Mouse (Mus musculus) thymus, postnatal 0 days (tissue): ENCODE results near the gene Hist1h2br. TPM values are rescaled to one million over a fixed set of nuclear protein-coding genes. Genes with fewer than 3 reads are reported as not detected.
A peak's percentile ranks its signal among the peaks of the same experiment; 100 is the strongest.
"Not testable (repeated sequence)": the region's sequence is repeated elsewhere in the genome, so short reads cannot be mapped to it uniquely, and the experiment has no call there.

Experiments
- DNase-seq: peaks from one replicate; pipeline ENCODE4 v3.0.0-alpha.2; 2015; ENCODE audit warnings: low spot score
- microRNA-seq: library from miRNA; unstranded; fragments of <30 nt; microRNA quantifications from one replicate; pipeline ENCODE4, GENCODE M21; 2016; ENCODE audit warnings: borderline number of aligned reads
- polyA plus RNA-seq: library from polyadenylated mRNA; unstranded; fragments of >200 nt; fragmentation: Nextera tagmentation; extraction: Ambion mirVana; gene quantifications from 2 replicates; pipeline ENCODE4 v1.2.1, GENCODE M21; 2015

Gene Hist1h2br
- polyA plus RNA-seq, 1 experiment from 2014 or later, result 86.2 TPM

DNA sequence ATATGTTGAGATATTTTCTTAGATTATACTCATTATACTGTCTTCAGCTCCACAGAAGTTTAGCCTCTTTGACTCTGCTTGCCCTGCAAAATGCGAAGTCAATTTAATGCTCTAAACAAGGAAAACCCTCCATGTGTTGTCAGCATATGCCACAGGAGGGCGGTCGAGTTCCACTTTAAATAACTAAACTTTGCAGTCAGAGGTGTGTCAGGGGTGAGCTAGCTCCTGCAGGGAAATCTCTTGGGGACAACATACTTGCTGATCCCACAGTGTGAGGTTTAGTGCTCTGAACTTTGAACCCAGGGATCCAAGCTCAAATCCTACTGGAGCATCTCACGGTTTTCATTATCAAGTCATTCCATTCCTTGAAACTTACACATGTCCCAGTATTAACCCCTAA is 7.0 kb downstream of the Hist1h2br start:
- DNase-seq, result not testable (repeated sequence)

DNA sequence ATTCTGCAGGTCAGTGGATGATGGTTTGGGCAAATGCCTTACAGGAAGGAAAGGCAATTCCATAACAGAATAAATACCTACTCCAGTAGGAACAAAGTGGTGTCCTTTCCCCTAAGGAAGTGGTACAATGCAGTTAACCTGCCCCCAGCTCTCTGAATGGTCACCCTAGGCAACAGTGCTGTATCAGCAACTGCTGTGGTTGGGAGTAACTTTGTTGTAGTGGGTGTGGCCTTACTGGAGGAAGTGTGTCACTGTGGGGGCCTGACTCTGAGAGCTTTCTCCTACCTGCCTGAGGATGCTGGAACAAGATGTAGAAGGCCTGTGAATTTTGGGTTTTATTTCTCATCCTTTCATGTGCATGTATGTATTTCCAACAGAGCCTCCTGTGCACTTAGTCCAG is 12.8 kb downstream of the Hist1h2br start:
- DNase-seq, result not testable (repeated sequence)

DNA sequence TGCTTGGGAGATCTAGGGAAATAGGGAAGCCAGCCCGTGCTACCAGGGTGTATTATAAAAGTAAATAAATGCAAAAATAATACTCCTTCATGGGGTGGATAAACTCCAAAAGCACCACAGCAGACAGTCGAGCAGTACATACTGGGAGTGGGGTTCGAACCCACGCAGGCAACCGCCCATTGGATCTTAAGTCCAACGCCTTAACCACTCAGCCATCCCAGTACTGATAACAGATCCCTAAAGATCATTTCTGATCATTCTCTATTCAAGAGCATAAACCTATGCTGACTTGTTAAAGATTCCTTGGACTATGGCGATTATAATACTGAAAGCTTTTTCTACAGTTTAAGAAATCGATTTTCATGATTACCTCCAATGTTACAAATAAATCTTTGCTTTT is 14.3 kb downstream of the Hist1h2br start:
- DNase-seq, result no peak

DNA sequence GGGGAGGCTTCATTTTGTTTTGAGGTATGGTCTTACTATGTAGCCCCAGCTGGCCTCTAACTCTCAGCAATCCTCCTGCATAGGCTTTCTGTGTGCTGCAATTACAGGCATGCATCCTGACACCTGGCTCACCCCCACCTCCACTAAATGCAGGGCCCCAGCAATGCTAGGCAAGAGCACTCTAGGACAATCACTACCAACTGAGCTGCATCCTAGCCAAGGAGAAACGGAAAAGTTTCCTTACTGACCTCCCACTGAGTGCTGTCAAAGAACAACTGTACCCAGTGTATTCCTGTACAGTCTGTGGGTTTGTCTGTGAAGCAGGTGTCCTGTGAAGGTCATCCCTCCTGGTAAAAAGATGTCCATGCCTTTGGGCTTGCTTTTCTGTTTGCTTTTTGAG is 17.2 kb downstream of the Hist1h2br start:
- DNase-seq, result not testable (repeated sequence)

- DNase-seq, result peak; percentile 15
Observed at GRCm38 (mm10) chr13:21852215-21852945, 18.8 kb downstream of the Hist1h2br start.

- DNase-seq, result peak; percentile 54
Observed at GRCm38 (mm10) chr13:21855146-21855545, 21.6 kb downstream of the Hist1h2br start.

DNA sequence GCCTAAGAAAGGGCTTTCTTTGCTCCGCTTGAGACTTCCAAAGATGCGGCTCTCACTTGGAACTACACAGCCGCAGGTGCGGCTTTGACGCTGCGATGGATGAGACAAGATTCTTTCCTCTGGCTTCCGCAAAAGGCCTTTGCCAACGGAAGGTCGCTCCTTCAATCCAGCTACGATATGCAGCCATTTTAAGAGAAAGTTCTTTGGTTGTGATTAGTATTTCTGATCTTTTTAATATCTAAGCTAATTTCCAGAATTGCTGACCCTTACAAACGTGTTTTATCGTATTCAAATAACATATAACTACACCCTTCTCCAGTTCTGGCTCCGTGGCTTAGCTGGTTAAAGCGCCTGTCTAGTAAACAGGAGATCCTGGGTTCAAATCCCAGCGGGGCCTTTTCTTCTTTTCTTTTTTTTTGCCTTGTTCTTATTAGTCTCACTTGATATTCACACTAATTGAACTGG is 22.2 kb downstream of the Hist1h2br start:
- DNase-seq, result peak; percentile 48

GRCm38 (mm10) chr13:21861608-21862007 is 28.1 kb downstream of the Hist1h2br start:
- DNase-seq, result no peak

DNA sequence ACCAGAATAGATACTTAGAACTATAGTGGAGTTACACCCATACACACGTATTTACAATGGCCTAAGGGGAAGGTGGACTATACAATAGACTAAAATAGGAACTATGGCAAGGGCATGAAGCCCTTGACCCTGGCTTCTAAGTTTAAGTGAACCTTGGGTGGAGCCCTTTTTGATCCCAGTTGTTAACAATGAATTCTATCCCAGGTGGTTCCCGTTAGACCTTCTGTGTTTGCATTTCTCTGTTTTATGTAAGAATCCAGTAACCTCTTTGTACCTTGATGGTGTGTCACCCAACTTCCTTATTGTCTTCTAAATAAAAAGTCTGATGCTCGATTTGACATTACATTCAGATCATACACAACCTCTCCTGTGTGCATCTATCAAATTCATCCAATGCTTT is 32.0 kb downstream of the Hist1h2br start:
- not testable (repeated sequence) for DNase-seq

- no peak for DNase-seq
Observed at GRCm38 (mm10) chr13:21880735-21881134, 47.2 kb downstream of the Hist1h2br start.

DNA sequence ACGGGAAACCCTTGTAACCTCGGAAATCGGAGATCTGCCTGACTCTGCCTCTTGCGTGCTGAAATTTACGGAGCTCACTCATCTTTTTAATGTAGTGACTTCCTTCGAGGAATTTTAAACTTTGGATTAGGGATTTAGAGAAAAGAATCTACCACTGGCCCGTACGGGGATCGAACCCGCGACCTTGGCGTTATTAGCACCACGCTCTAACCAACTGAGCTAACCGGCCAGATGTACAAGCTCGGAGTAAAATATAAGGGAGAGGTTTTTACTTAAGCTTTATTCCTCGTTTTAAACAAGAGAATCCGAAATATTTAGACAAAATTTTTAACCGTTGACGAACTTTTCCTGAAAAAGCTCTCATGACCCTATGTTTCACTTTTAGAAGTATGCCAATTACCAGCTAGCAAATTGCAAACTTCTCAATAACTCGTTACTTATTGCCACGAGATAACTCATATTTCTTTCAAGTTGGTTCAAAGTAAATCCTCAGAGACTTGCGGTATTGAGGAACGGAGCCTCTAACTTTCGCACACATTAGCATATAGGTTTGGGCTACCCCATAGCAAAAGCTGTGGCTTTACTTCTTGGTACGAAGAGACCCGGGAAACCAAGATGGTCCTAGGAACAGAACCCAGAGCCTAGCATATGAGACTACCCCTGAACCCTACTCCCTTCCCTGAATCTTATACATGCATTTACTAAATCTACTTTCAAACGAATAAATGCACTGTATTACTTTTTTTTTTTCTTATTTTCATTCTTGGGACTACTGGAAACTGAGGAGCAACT is 48.5 kb downstream of the Hist1h2br start:
- peak; percentile 33 for DNase-seq

- DNase-seq, result peak; percentile 56
Observed at GRCm38 (mm10) chr13:21882760-21883405, 49.3 kb downstream of the Hist1h2br start.

- DNase-seq, result no peak
Observed at GRCm38 (mm10) chr13:21883407-21883806, 49.9 kb downstream of the Hist1h2br start.

GRCm38 (mm10) chr13:21884586-21884985 is 51.0 kb downstream of the Hist1h2br start:
- DNase-seq, result peak; percentile 64

Small RNA genes within 50 kb of the gene (microRNA-seq; reads per million reads assigned to microRNA genes)
- gene Gm19658 (not detected), gene Gm44346 (not detected), gene Gm44466 (not detected)

Other genes starting within 250 kb of the Hist1h2br start
- not detected in 2 replicates for gene Olfr1362, start 219.7 kb upstream of the Hist1h2br start, polyA plus RNA-seq
- not detected in 2 replicates for gene Olfr11, start 191.2 kb upstream of the Hist1h2br start, polyA plus RNA-seq
- not detected in 2 replicates for gene Olfr1361, start 170.4 kb upstream of the Hist1h2br start, polyA plus RNA-seq
- not detected in 2 replicates for gene Olfr1360, start 156.3 kb upstream of the Hist1h2br start, polyA plus RNA-seq
- not detected in 2 replicates for gene Olfr1359, start 135.6 kb upstream of the Hist1h2br start, polyA plus RNA-seq
- 8.9 and 16.3 TPM in 2 replicates for gene Hist1h2bl, start 117.6 kb upstream of the Hist1h2br start, polyA plus RNA-seq
- 110 and 183 TPM in 2 replicates for gene Hist1h2ai, start 117.3 kb upstream of the Hist1h2br start, polyA plus RNA-seq
- 43.7 and 67.6 TPM in 2 replicates for gene Hist1h3h, start 116.1 kb upstream of the Hist1h2br start, polyA plus RNA-seq
- 22.0 and 29.1 TPM in 2 replicates for gene Hist1h2bm, start 111.7 kb upstream of the Hist1h2br start, polyA plus RNA-seq
- gene Hist1h4j, start 98.7 kb upstream of the Hist1h2br start, polyA plus RNA-seq, result 1.0 and 1.8 TPM in 2 replicates
- gene Hist1h4k, start 83.2 kb upstream of the Hist1h2br start, polyA plus RNA-seq, result 16.8 and 24.8 TPM in 2 replicates
- 162 and 249 TPM in 2 replicates for gene Hist1h2ak, start 79.9 kb upstream of the Hist1h2br start, polyA plus RNA-seq
- 22.7 and 35.8 TPM in 2 replicates for gene Hist1h2bn, start 79.6 kb upstream of the Hist1h2br start, polyA plus RNA-seq
- gene Hist1h1b, start 53.1 kb upstream of the Hist1h2br start, polyA plus RNA-seq, result 71.7 and 80.7 TPM in 2 replicates
- gene Hist1h3i, start 50.4 kb upstream of the Hist1h2br start, polyA plus RNA-seq, result 392 and 414 TPM in 2 replicates
- 32.4 and 51.2 TPM in 2 replicates for gene Hist1h2an, start 46.5 kb upstream of the Hist1h2br start, polyA plus RNA-seq
- gene Hist1h2bp, start 46.3 kb upstream of the Hist1h2br start, polyA plus RNA-seq, result 3.4 and 3.5 TPM in 2 replicates
- 63.1 and 89.0 TPM in 2 replicates for gene Hist1h2bq, start 23.5 kb upstream of the Hist1h2br start, polyA plus RNA-seq
- 2.0 TPM in 1 of 2 replicates, not detected in the other for gene Hist1h2ao, start 23.3 kb upstream of the Hist1h2br start, polyA plus RNA-seq
- 1.0 TPM in 1 of 2 replicates, not detected in the other for gene Hist1h4m, start 22.0 kb upstream of the Hist1h2br start, polyA plus RNA-seq
- 35.0 and 40.5 TPM in 2 replicates for gene Hist1h4n, start 1.5 kb upstream of the Hist1h2br start, polyA plus RNA-seq
- 10,793 and 11,737 TPM in 2 replicates for gene Hist1h2ap, start 236 bp upstream of the Hist1h2br start, polyA plus RNA-seq
- gene Zfp184, start 111.4 kb downstream of the Hist1h2br start, polyA plus RNA-seq, result 3.7 and 4.4 TPM in 2 replicates
- gene Pom121l2, start 147.5 kb downstream of the Hist1h2br start, polyA plus RNA-seq, result 0.14 and 0.18 TPM in 2 replicates
- gene Prss16, start 176.0 kb downstream of the Hist1h2br start, polyA plus RNA-seq, result 645 and 679 TPM in 2 replicates
- 49.6 and 71.7 TPM in 2 replicates for gene Hist1h2ah, start 201.8 kb downstream of the Hist1h2br start, polyA plus RNA-seq
- gene Hist1h2bk, start 202.1 kb downstream of the Hist1h2br start, polyA plus RNA-seq, result 25.8 and 33.9 TPM in 2 replicates
- gene Hist1h4i, start 207.6 kb downstream of the Hist1h2br start, polyA plus RNA-seq, result 37.1 and 39.2 TPM in 2 replicates
- 178 and 206 TPM in 2 replicates for gene Hist1h2ag, start 209.2 kb downstream of the Hist1h2br start, polyA plus RNA-seq
- gene Hist1h2bj, start 209.5 kb downstream of the Hist1h2br start, polyA plus RNA-seq, result 74.2 and 89.3 TPM in 2 replicates